ENCODE assay signal across 29 mouse cellular contexts in genomic region chr2:60370188-60370587, GRCm38 (mm10). TPM values are rescaled to one million over a fixed set of nuclear protein-coding genes. Genes with fewer than 3 reads are reported as not detected.
DNase-seq lines count a peak whose midpoint lies in the region; ATAC-seq and TF ChIP-seq lines count a peak whose summit lies in the region.
"Had no signal": no experiment of that assay in that cellular context is flagged by ENCODE, and none has a peak within 500 bp of the region (broad histone marks: within the 10 kb centered on the region; RNA-seq: fewer than 3 reads in every experiment).

No protein-coding gene starts in this region.

- H3K4me1 ChIP-seq in lung, adult 2 months (ENCODE audit: control insufficient read depth, insufficient read depth, low read length): no peaks in the 10 kb centered on the region
- H3K4me1 ChIP-seq in liver, embryonic 11.5 days (replicated peaks; ENCODE audit: control insufficient read depth, insufficient read depth, low read length): no peaks in the 10 kb centered on the region
- H3K4me1 ChIP-seq: embryonic facial prominence, embryonic 12.5 days; embryonic facial prominence, embryonic 15.5 days; forebrain, embryonic 12.5 days; intestine, embryonic 15.5 days had no signal

- no peak overlapping the region for H3K4me2 ChIP-seq in liver, embryonic 11.5 days
- H3K4me2 ChIP-seq: embryonic facial prominence, embryonic 12.5 days; embryonic facial prominence, embryonic 15.5 days; forebrain, embryonic 12.5 days; forebrain, embryonic 15.5 days; heart, embryonic 13.5 days; hindbrain, embryonic 14.5 days; intestine, embryonic 15.5 days had no signal

- H3K9me3 ChIP-seq in liver, embryonic 11.5 days (ENCODE audit: control insufficient read depth, low read length): no peaks in the 10 kb centered on the region
- H3K9me3 ChIP-seq: embryonic facial prominence, embryonic 12.5 days; embryonic facial prominence, embryonic 15.5 days; forebrain, embryonic 12.5 days; forebrain, embryonic 15.5 days; G1E; heart, embryonic 13.5 days; intestine, embryonic 15.5 days had no signal

- TF ChIP-seq POLR2A in lung, adult 2 months (IDR thresholded peaks at IDR 0.05; ENCODE audit: borderline replicate concordance, extremely low read depth, low read depth, low read length): no peak

- ATAC-seq in activated CD4-positive, CD25-positive, alpha-beta regulatory T cell, adult 4 months: peak; percentile 69
- ATAC-seq in inflammation-experienced regulatory T-cells, adult 6 months: peak; percentile 67
- no peak for ATAC-seq in liver, embryonic 11.5 days (replicated peaks; ENCODE audit: low FRiP score)
- ATAC-seq: forebrain, embryonic 15.5 days; hindbrain, postnatal 0 days; intestine, embryonic 15.5 days had no signal

- H3K36me3 ChIP-seq in liver, embryonic 11.5 days (ENCODE audit: control insufficient read depth, insufficient read depth, low read length): no peaks in the 10 kb centered on the region
- H3K36me3 ChIP-seq: embryonic facial prominence, embryonic 12.5 days; embryonic facial prominence, embryonic 15.5 days; forebrain, embryonic 12.5 days; forebrain, embryonic 15.5 days; heart, embryonic 13.5 days; intestine, embryonic 15.5 days had no signal

- no peak overlapping the region for H3K4me3 ChIP-seq in lung, adult 2 months (replicated peaks; ENCODE audit: extremely low read depth, low read depth, low read length)
- no peak overlapping the region for H3K4me3 ChIP-seq in liver, embryonic 11.5 days (ENCODE audit: low read depth, low read length)
- H3K4me3 ChIP-seq: embryonic facial prominence, embryonic 12.5 days; embryonic facial prominence, embryonic 15.5 days; erythroblast, embryonic 14.5 days; forebrain, embryonic 12.5 days; forebrain, embryonic 15.5 days; heart, adult 2 months; heart, embryonic 13.5 days; intestine, embryonic 15.5 days had no signal

- no peaks in the 10 kb centered on the region for H3K27me3 ChIP-seq in liver, embryonic 11.5 days (replicated peaks; ENCODE audit: control insufficient read depth, insufficient read depth, low read length)
- H3K27me3 ChIP-seq: embryonic facial prominence, embryonic 12.5 days; embryonic facial prominence, embryonic 15.5 days; forebrain, embryonic 12.5 days; forebrain, embryonic 15.5 days; heart, embryonic 13.5 days; intestine, embryonic 15.5 days; Patski had no signal

- DNase-seq in lung, postnatal 36 days: peak; percentile 15
- no peak for DNase-seq in lung, adult 2 months
- DNase-seq in CD4-positive, CD25-positive, alpha-beta regulatory T cell, adult 2 months (ENCODE audit: low read depth, low spot score): peak; percentile 35
- DNase-seq in liver, embryonic 11.5 days (ENCODE audit: low spot score): no peak
- DNase-seq in T-cell, adult 2 months (ENCODE audit: low spot score): no peak
- DNase-seq in urinary bladder, adult 2 months (ENCODE audit: low spot score): no peak
- DNase-seq: adrenal gland, adult 8-10 months; adrenal gland, postnatal 25 days; cerebellum, adult 18-20 months; cerebellum, adult 9-11 months; cerebellum, postnatal 25 days; gastrocnemius, postnatal 25 days; heart, adult 2 months; heart, postnatal 14 days; heart, postnatal 4 days; kidney, adult 11 months had no signal

- H3K9ac ChIP-seq in liver, embryonic 11.5 days (ENCODE audit: low read depth, low read length): no peak overlapping the region
- H3K9ac ChIP-seq: embryonic facial prominence, embryonic 12.5 days; embryonic facial prominence, embryonic 15.5 days; forebrain, embryonic 12.5 days; forebrain, embryonic 15.5 days; heart, embryonic 13.5 days; hindbrain, embryonic 14.5 days; intestine, embryonic 15.5 days had no signal

- TF ChIP-seq CTCF in lung, adult 2 months (IDR thresholded peaks at IDR 0.05; ENCODE audit: insufficient read depth, low read length): no peak

- no peak overlapping the region for H3K27ac ChIP-seq in liver, embryonic 11.5 days (ENCODE audit: low read depth, low read length)
- H3K27ac ChIP-seq: embryonic facial prominence, embryonic 12.5 days; embryonic facial prominence, embryonic 15.5 days; forebrain, embryonic 12.5 days; forebrain, embryonic 15.5 days; heart, adult 2 months; heart, embryonic 13.5 days; hindbrain, embryonic 14.5 days; hindbrain, postnatal 0 days; intestine, embryonic 15.5 days had no signal

- WGBS in lung, adult 2 months: 91% methylated on average over 5 of the region's 5 CpGs
- WGBS in liver, embryonic 11.5 days: 93% methylated on average over 5 of the region's 5 CpGs

RNA-seq across cellular contexts. Expression of gene Ly75, which starts 12.9 kb away (rescaled TPM):
- polyA plus RNA-seq in lung, adult 2 months (2012; rRNA removed): 1.7 and 2.9 TPM in 2 replicates
- polyA plus RNA-seq in activated CD4-positive, CD25-positive, alpha-beta regulatory T cell, adult 4 months (2017; shearing (Covaris generic)): 10 to 100 TPM; 13.9 to 15.7 TPM
- polyA plus RNA-seq in inflammation-experienced regulatory T-cells, adult 6 months (2017; shearing (Covaris generic)): 10 to 100 TPM; 12.4 to 15.1 (median 12.6) TPM
- polyA plus RNA-seq in liver, embryonic 11.5 days (2014; fragmentation: Nextera tagmentation; extraction: Ambion mirVana): 8.5 and 9.3 TPM in 2 replicates
- 1.1 and 1.2 TPM in 2 replicates for polyA plus RNA-seq in urinary bladder, adult 2 months (2012; rRNA removed)
- polyA plus RNA-seq: erythroblast, embryonic 14.5 days had no signal

Comparison
In these comparisons a context has a peak if more than half of its experiments do, and no peak if none do; other contexts are left out.
1. DNase-seq: peak in lung, postnatal 36 days (single experiment) and CD4-positive, CD25-positive, alpha-beta regulatory T cell, adult 2 months (single experiment); none in lung, adult 2 months (single experiment), liver, embryonic 11.5 days (single experiment), T-cell, adult 2 months (single experiment) and urinary bladder, adult 2 months (single experiment).